In genomic region chr17:27178427-27179177, GRCm38 (mm10) we compare ENCODE assay signal across 21 mouse cellular contexts. TPM values are rescaled to one million over a fixed set of nuclear protein-coding genes. Genes with fewer than 3 reads are reported as not detected.
DNase-seq lines count a peak whose midpoint lies in the region; ATAC-seq lines count a peak whose summit lies in the region.
"Had no signal": no experiment of that assay in that cellular context is flagged by ENCODE, and none has a peak within 500 bp of the region (broad histone marks: within the 10 kb centered on the region; RNA-seq: fewer than 3 reads in every experiment).

No protein-coding gene starts in this region.

- no peaks in the 10 kb centered on the region for H3K9me3 ChIP-seq in midbrain, embryonic 10.5 days (replicated peaks)
- no peaks in the 10 kb centered on the region for H3K9me3 ChIP-seq in midbrain, embryonic 15.5 days
- H3K9me3 ChIP-seq in liver, embryonic 12.5 days (replicated peaks) = peaks cover 9% of the 10 kb centered on the region
- no peaks in the 10 kb centered on the region for H3K9me3 ChIP-seq in hindbrain, embryonic 12.5 days (replicated peaks)
- H3K9me3 ChIP-seq: forebrain, embryonic 15.5 days; hindbrain, embryonic 13.5 days; kidney, embryonic 15.5 days; midbrain, embryonic 13.5 days had no signal

- no peak overlapping the region for H3K4me2 ChIP-seq in midbrain, embryonic 15.5 days
- H3K4me2 ChIP-seq in liver, embryonic 12.5 days = no peak overlapping the region
- H3K4me2 ChIP-seq in hindbrain, embryonic 12.5 days (replicated peaks) = no peak overlapping the region
- H3K4me2 ChIP-seq: forebrain, embryonic 15.5 days; hindbrain, embryonic 13.5 days; kidney, embryonic 15.5 days; midbrain, embryonic 13.5 days had no signal

- H3K27me3 ChIP-seq in midbrain, embryonic 10.5 days (ENCODE audit: low read depth, poor library complexity, severe bottlenecking) = no peaks in the 10 kb centered on the region
- no peaks in the 10 kb centered on the region for H3K27me3 ChIP-seq in midbrain, embryonic 15.5 days (replicated peaks)
- H3K27me3 ChIP-seq in liver, embryonic 12.5 days (replicated peaks) = peaks cover 24% of the 10 kb centered on the region
- H3K27me3 ChIP-seq in hindbrain, embryonic 12.5 days = no peaks in the 10 kb centered on the region
- H3K27me3 ChIP-seq: forebrain, embryonic 15.5 days; hindbrain, embryonic 13.5 days; midbrain, embryonic 13.5 days had no signal

- 0 out of 2 replicates have a peak overlapping the region, but pooled peaks have one; percentile 14 for H3K27ac ChIP-seq in midbrain, embryonic 10.5 days (replicated peaks)
- no peak overlapping the region for H3K27ac ChIP-seq in midbrain, embryonic 15.5 days
- H3K27ac ChIP-seq in liver, embryonic 12.5 days = peak overlapping the region; percentile 24; the same call in 1 of the 2 replicates
- no peak overlapping the region for H3K27ac ChIP-seq in hindbrain, embryonic 12.5 days
- H3K27ac ChIP-seq: forebrain, embryonic 15.5 days; heart, adult 2 months; hindbrain, embryonic 13.5 days; kidney, embryonic 15.5 days; midbrain, embryonic 13.5 days had no signal

- no peak overlapping the region for H3K4me3 ChIP-seq in midbrain, embryonic 10.5 days
- no peak overlapping the region for H3K4me3 ChIP-seq in midbrain, embryonic 15.5 days
- no peak overlapping the region for H3K4me3 ChIP-seq in liver, embryonic 12.5 days
- no peak overlapping the region for H3K4me3 ChIP-seq in hindbrain, embryonic 12.5 days
- H3K4me3 ChIP-seq: forebrain, embryonic 15.5 days; heart, adult 2 months; hindbrain, embryonic 13.5 days; kidney, embryonic 15.5 days; midbrain, embryonic 13.5 days had no signal

- H3K9ac ChIP-seq in midbrain, embryonic 15.5 days = no peak overlapping the region
- H3K9ac ChIP-seq in liver, embryonic 12.5 days = no peak overlapping the region
- no peak overlapping the region for H3K9ac ChIP-seq in hindbrain, embryonic 12.5 days
- H3K9ac ChIP-seq: forebrain, embryonic 15.5 days; hindbrain, embryonic 13.5 days; kidney, embryonic 15.5 days; midbrain, embryonic 13.5 days had no signal

- no peaks in the 10 kb centered on the region for H3K36me3 ChIP-seq in midbrain, embryonic 10.5 days
- H3K36me3 ChIP-seq in midbrain, embryonic 15.5 days (replicated peaks) = no peaks in the 10 kb centered on the region
- no peaks in the 10 kb centered on the region for H3K36me3 ChIP-seq in liver, embryonic 12.5 days
- no peaks in the 10 kb centered on the region for H3K36me3 ChIP-seq in hindbrain, embryonic 12.5 days
- H3K36me3 ChIP-seq: forebrain, embryonic 15.5 days; hindbrain, embryonic 13.5 days; kidney, embryonic 15.5 days; midbrain, embryonic 13.5 days had no signal

- no peak for ATAC-seq in midbrain, embryonic 15.5 days (replicated peaks)
- ATAC-seq in liver, embryonic 12.5 days = peak; percentile 53; the same call in 1 of the 2 replicates
- ATAC-seq in megakaryocyte-erythroid progenitor cell, adult 5-6 weeks (replicated peaks; ENCODE audit: low FRiP score, low TSS enrichment, poor library complexity, severe bottlenecking) = peak; percentile 71
- ATAC-seq in hindbrain, embryonic 12.5 days (ENCODE audit: low FRiP score) = no peak
- ATAC-seq: forebrain, embryonic 15.5 days; midbrain, embryonic 13.5 days had no signal

- WGBS in midbrain, embryonic 10.5 days = 92% methylated on average over 17 of the region's 17 CpGs
- 90% methylated on average over 17 of the region's 17 CpGs for WGBS in midbrain, embryonic 15.5 days
- WGBS in liver, embryonic 12.5 days (ENCODE audit: insufficient replicate concordance) = 72% methylated on average over 17 of the region's 17 CpGs
- whole genome bisulfite sequencing in hindbrain, embryonic 12.5 days = 83% methylated on average over 17 of the region's 17 CpGs

- peaks cover 16% of the 10 kb centered on the region for H3K4me1 ChIP-seq in midbrain, embryonic 10.5 days
- H3K4me1 ChIP-seq in midbrain, embryonic 15.5 days = peaks cover 13% of the 10 kb centered on the region
- H3K4me1 ChIP-seq in liver, embryonic 12.5 days = peaks cover 56% of the 10 kb centered on the region
- peaks cover 22% of the 10 kb centered on the region for H3K4me1 ChIP-seq in hindbrain, embryonic 12.5 days

- DNase-seq in midbrain, embryonic 10.5 days (ENCODE audit: low spot score) = no peak
- DNase-seq in R1 (ENCODE audit: low read depth, low spot score) = peak; percentile 94
- DNase-seq in T-cell, adult 2 months (ENCODE audit: low spot score) = no peak
- DNase-seq in cerebellum, adult 18-20 months = no peak
- DNase-seq: adrenal gland, postnatal 10 days; cerebellum, adult 8-10 months; gastrocnemius, postnatal 14 days; heart, adult 2 months; kidney, adult 11 months; lung, adult 18-20 months; right cerebral cortex, postnatal 14 days; thymus, postnatal 25 days had no signal

RNA-seq across cellular contexts. Expression of gene Ip6k3, which starts 11.0 kb away (rescaled TPM):
- 0.29 TPM in 1 of 2 replicates, not detected in the other for polyA plus RNA-seq in midbrain, embryonic 10.5 days (2016; fragmentation: Nextera tagmentation; extraction: Ambion mirVana)
- 0.21 and 0.40 TPM in 2 replicates for polyA plus RNA-seq in midbrain, embryonic 15.5 days (2015; fragmentation: Nextera tagmentation; extraction: Ambion mirVana)
- polyA plus RNA-seq in liver, embryonic 12.5 days (2016; fragmentation: Nextera tagmentation; extraction: Ambion mirVana) = 0.13 TPM in 1 of 2 replicates, not detected in the other
- total RNA-seq in megakaryocyte-erythroid progenitor cell, adult 5-6 weeks (2014; fragmentation: Nextera tagmentation) = not detected in 2 replicates
- not detected in 2 replicates for total RNA-seq in megakaryocyte-erythroid progenitor cell, adult 5-6 weeks (2017)
- polyA plus RNA-seq in hindbrain, embryonic 12.5 days (2016; fragmentation: Nextera tagmentation; extraction: Ambion mirVana) = 0.40 and 0.54 TPM in 2 replicates
- total RNA-seq: layer of hippocampus, postnatal 10 days had no signal

RNA-seq across cellular contexts. Expression of gene Lemd2, which starts 25.7 kb away (rescaled TPM):
- 16.4 and 20.8 TPM in 2 replicates for polyA plus RNA-seq in midbrain, embryonic 10.5 days (2016; fragmentation: Nextera tagmentation; extraction: Ambion mirVana)
- 26.1 and 26.7 TPM in 2 replicates for polyA plus RNA-seq in midbrain, embryonic 15.5 days (2015; fragmentation: Nextera tagmentation; extraction: Ambion mirVana)
- polyA plus RNA-seq in liver, embryonic 12.5 days (2016; fragmentation: Nextera tagmentation; extraction: Ambion mirVana) = 13.1 and 13.9 TPM in 2 replicates
- total RNA-seq in megakaryocyte-erythroid progenitor cell, adult 5-6 weeks (2014; fragmentation: Nextera tagmentation) = 26.5 and 33.4 TPM in 2 replicates
- total RNA-seq in megakaryocyte-erythroid progenitor cell, adult 5-6 weeks (2017) = 15.0 and 31.4 TPM in 2 replicates
- polyA plus RNA-seq in hindbrain, embryonic 12.5 days (2016; fragmentation: Nextera tagmentation; extraction: Ambion mirVana) = 32.9 and 38.2 TPM in 2 replicates

RNA-seq across cellular contexts. Expression of gene Uqcc2, which starts 44.9 kb away (rescaled TPM):
- polyA plus RNA-seq in midbrain, embryonic 10.5 days (2016; fragmentation: Nextera tagmentation; extraction: Ambion mirVana) = 404 and 411 TPM in 2 replicates
- polyA plus RNA-seq in midbrain, embryonic 15.5 days (2015; fragmentation: Nextera tagmentation; extraction: Ambion mirVana) = 365 and 372 TPM in 2 replicates
- polyA plus RNA-seq in liver, embryonic 12.5 days (2016; fragmentation: Nextera tagmentation; extraction: Ambion mirVana) = 254 and 262 TPM in 2 replicates
- 180 and 198 TPM in 2 replicates for total RNA-seq in megakaryocyte-erythroid progenitor cell, adult 5-6 weeks (2014; fragmentation: Nextera tagmentation)
- 177 and 204 TPM in 2 replicates for total RNA-seq in megakaryocyte-erythroid progenitor cell, adult 5-6 weeks (2017)
- 263 and 312 TPM in 2 replicates for polyA plus RNA-seq in hindbrain, embryonic 12.5 days (2016; fragmentation: Nextera tagmentation; extraction: Ambion mirVana)

Comparison
In these comparisons a context has a peak if more than half of its experiments do, and no peak if none do; other contexts are left out.
1. H3K27ac ChIP-seq: peak in midbrain, embryonic 10.5 days (single experiment) and liver, embryonic 12.5 days (single experiment); none in midbrain, embryonic 15.5 days (single experiment) and hindbrain, embryonic 12.5 days (single experiment).
2. ATAC-seq: peak in liver, embryonic 12.5 days (single experiment) and megakaryocyte-erythroid progenitor cell, adult 5-6 weeks (single experiment); none in midbrain, embryonic 15.5 days (single experiment) and hindbrain, embryonic 12.5 days (single experiment).